Mouse (Mus musculus) right cerebral cortex, postnatal 4 days (tissue): ENCODE data around the gene Olfr76.
"Not testable (repeated sequence)": the region's sequence is repeated elsewhere in the genome, so short reads cannot be mapped to it uniquely, and the experiment has no call there.

Experiments
- DNase-seq: peaks from one replicate; pipeline ENCODE4 v3.0.0-alpha.2; 2022

Gene Olfr76

GRCm38 (mm10) chr19:12123103-12123502, at the start of gene Olfr76:
Gene Olfr76 (minus strand): TSS chr19:12123203.
- DNase-seq, result no peak

DNA sequence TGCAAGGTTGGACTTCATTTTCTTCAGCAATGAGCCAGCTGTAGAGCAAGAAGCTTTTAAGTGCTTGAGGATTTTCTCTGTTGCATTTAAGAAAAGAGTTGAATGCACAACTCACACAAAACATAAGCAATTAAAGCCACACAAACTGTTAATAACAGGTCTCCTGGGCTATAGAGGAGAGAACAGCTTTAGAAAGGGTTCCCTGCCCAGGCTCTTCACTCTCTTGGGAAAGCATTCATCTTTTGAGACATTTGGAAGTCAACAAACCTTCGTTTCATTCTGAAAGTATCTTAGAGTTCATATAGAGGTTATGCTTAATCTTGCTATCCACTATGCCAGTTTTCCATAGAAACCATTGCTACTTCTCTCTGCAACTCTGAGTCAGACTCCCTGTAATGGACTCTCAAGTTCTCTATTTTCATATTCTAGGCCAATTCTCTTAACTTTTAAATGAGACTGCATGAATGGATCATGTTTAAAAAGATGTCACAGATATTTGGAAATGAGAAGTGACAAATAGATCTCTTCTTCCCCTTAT, 47.1 kb upstream of the Olfr76 start, which contains the start of gene Olfr1555-ps1:
Gene Olfr1555-ps1, minus strand, starts transcription at position 51 of the 538 bp plus-strand sequence.
- not testable (repeated sequence) for DNase-seq

DNA sequence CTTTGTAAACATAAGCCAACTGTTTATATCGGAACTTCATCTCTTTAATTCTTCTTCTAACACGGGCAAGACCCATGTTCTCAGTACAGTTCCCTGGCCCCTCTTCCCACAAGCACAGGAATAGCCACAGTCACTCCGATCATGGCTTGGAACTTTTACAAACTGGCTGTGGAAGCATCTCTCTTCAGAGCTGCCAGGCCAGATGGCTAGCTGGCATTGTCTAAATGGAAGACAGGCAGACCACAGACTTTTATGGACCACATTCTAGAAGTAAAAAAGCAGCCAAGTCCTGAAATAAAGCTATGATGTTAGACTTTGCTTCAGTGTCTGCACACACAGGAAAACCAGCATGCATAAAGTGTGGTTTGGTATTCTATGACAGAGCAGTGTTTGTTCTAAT, 22.4 kb upstream of the Olfr76 start:
- peak; percentile 35 for DNase-seq

DNA sequence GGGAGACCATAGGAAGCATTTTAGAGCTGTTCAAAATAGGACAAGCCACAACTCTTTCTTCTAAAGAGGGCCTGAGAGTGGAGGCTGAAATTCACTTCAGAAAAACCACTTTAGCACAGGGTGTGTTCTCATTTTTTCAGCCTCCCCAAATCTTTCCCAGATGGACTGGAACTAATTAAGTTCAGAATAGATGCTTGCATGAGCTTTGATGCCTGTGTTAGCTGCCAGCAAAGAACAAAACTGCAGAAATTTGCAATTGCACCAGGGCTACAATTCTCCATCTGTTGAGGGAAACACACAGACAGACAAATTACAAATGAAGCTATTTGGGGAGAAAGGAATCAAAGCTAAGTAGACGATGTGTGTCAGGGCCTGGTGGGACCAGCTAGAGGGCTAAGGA, 20.4 kb upstream of the Olfr76 start:
- DNase-seq, result no peak

- DNase-seq, result no peak
Measured at GRCm38 (mm10) chr19:12134289-12134688, 11.3 kb upstream of the Olfr76 start.

DNA sequence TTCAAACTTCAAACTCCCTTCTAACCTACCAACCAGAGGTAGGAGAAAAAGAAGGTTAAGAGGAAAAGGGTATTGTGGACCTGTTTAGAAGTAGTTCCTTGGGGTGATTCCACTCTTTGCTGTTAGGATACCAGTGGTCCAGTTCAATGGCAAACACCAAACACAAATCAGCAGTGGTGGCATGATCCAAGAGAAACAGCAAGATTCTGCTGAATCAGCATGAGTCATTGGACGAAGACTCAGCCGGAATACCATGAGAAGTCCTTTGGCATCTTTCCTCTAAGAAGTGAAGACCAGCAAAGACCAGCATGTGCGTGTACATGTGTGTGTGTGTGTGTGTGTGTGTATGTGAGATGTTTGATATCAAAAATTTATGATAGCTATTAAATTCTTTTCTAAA, 6.5 kb downstream of the Olfr76 start:
- DNase-seq, result no peak

GRCm38 (mm10) chr19:12115797-12116196, 7.2 kb downstream of the Olfr76 start, which contains the start of gene Olfr1428:
Gene Olfr1428 (minus strand): TSS chr19:12115897.
- DNase-seq, result no peak

GRCm38 (mm10) chr19:12113807-12114206, 9.2 kb downstream of the Olfr76 start:
- no peak for DNase-seq

- DNase-seq, result no peak
Measured at GRCm38 (mm10) chr19:12104541-12104940, 18.5 kb downstream of the Olfr76 start.

DNA sequence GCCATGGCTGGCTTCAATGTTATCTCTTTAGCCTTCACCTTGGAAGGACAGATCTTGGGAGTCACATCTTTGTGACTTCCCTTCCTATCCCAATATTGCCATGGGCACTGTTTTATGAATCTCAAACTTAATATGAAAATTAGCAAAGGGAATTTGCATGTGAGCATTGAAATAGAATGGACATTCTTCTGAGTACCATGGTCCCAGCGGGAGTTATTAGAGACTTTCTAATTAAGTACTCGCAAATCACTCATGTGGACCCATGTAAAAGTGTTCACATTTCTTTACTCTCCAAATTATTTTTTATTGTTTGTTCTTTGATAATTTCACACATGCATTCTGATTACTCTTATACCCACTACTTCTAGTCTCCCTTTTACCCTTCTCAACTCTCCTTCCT, 19.8 kb downstream of the Olfr76 start, which contains the start of gene Olfr1427:
Gene Olfr1427, minus strand, starts transcription at position 101 of the 400 bp plus-strand sequence.
- no peak for DNase-seq

DNA sequence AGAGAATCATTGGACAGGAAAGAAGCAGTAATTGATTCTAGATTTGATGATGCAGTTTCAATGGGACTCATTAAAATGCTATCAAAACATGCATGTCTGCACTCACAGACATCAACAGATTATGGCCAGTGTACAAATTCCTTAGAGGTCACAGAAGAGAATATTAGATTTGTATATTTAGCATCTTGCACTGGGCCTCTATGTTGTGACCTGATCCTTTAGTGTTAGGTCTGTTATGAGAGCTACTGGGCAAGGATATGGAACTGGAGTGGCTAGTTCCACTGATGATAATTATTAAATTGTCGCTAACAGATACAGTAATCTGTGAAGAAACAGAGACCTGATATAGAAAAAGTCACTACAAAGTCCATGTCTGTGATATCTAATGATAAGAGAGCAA, 31.1 kb downstream of the Olfr76 start, which contains the start of gene Olfr1426:
Gene Olfr1426, minus strand, starts transcription at position 101 of the 400 bp plus-strand sequence.
- DNase-seq, result no peak

GRCm38 (mm10) chr19:12077631-12078030, 45.4 kb downstream of the Olfr76 start, which contains the start of gene Olfr1425:
Gene Olfr1425 (minus strand): TSS chr19:12077731.
- not testable (repeated sequence) for DNase-seq

GRCm38 (mm10) chr19:12069546-12069945, 53.5 kb downstream of the Olfr76 start:
- DNase-seq, result not testable (repeated sequence)
